In the genomic region with DNA sequence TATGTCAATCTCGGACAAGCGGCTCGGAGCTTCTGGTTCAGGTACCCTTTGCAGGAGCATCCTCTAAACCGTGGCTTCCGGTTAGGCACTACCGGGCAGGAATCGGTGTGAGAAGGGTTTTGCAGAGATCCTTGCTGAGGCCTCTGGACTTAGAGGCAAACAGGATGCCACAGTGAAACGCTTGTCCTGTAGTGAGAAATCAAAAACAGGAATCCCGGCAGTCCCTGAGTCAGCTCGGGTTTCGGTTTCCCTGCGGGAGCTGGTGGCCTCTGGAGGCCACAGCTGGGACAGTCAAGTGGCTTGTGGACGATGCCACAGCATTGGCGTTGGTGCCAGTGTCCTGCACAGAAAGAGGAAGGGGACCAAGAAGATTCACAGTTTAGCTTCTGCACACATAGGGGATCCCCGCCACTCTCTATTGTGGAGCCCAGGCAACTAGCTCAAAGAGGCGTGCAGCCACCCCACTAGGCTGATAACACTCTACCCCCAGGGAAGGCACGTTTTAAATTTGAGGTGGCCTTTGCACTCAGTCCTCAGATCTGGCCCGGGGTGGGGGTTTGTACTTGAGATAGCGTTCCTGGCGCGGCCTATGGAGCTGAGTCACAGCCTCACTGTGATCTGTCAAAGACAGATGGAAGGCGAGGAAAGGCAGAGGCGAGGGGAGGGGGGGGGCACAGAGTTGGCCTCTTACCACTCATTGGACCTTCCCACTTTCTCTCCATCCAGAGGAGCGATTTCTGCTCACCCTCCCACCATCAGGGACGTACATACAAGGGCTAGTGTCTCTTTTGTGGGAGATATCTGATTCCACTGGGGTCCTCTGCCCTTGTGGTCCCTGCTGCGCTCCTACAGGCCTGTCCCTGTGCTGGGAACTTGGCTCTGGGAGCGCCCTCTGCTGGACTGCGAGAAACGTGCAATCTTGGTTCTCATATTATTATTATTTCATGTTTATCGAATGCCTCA, we compare ENCODE assay signal across 8 mouse cellular contexts. TPM values are rescaled to one million over a fixed set of nuclear protein-coding genes. Genes with fewer than 3 reads are reported as not detected.
DNase-seq lines count a peak whose midpoint lies in the region; ATAC-seq and TF ChIP-seq lines count a peak whose summit lies in the region.

No protein-coding gene starts in this region.

- no peak overlapping the region for H3K9ac ChIP-seq in embryonic facial prominence, embryonic 12.5 days
- H3K9ac ChIP-seq in liver, embryonic 14.5 days (replicated peaks): peak overlapping the region; percentile 19

- peak; percentile 97 for TF ChIP-seq CTCF in liver, embryonic 14.5 days (IDR thresholded peaks at IDR 0.05; ENCODE audit: low read depth)

- peak; percentile 41 for TF ChIP-seq EP300 in liver, embryonic 14.5 days (IDR thresholded peaks at IDR 0.05; ENCODE audit: low read depth)

- H3K27ac ChIP-seq in embryonic facial prominence, embryonic 12.5 days: peak overlapping the region; percentile 70
- H3K27ac ChIP-seq in heart, embryonic 10.5 days: peak overlapping the region; percentile 90
- peak overlapping the region; percentile 49 for H3K27ac ChIP-seq in liver, embryonic 14.5 days

- H3K36me3 ChIP-seq in embryonic facial prominence, embryonic 12.5 days: no peaks in the 10 kb centered on the region
- no peaks in the 10 kb centered on the region for H3K36me3 ChIP-seq in heart, embryonic 10.5 days
- H3K36me3 ChIP-seq in liver, embryonic 14.5 days (replicated peaks; ENCODE audit: control insufficient read depth, insufficient read depth, low read depth): no peaks in the 10 kb centered on the region

- DNase-seq in CD4-positive, CD25-positive, alpha-beta regulatory T cell, adult 2 months (ENCODE audit: low read depth, low spot score): peak; percentile 91
- peak; percentile 81 for DNase-seq in adrenal gland, adult 2 months
- peak; percentile 95 for DNase-seq in heart, embryonic 10.5 days (ENCODE audit: low spot score)
- peak; percentile 78 for DNase-seq in kidney, adult 9 months
- peak; percentile 63 to 78 (median 68) for DNase-seq in liver, embryonic 14.5 days (ENCODE audit: low read depth in 3 of 3, low spot score in 3 of 3)
- DNase-seq in neural tube, embryonic 10.5 days (ENCODE audit: extremely low spot score, low spot score): peak; percentile 85
- peak; percentile 66 for DNase-seq in testis, postnatal 14 days (ENCODE audit: low spot score)

- no peaks in the 10 kb centered on the region for H3K9me3 ChIP-seq in embryonic facial prominence, embryonic 12.5 days
- H3K9me3 ChIP-seq in heart, embryonic 10.5 days: no peaks in the 10 kb centered on the region
- no peaks in the 10 kb centered on the region for H3K9me3 ChIP-seq in liver, embryonic 14.5 days (ENCODE audit: control insufficient read depth, low read length)

- H3K4me1 ChIP-seq in embryonic facial prominence, embryonic 12.5 days: peaks cover 48% of the 10 kb centered on the region
- peaks cover 59% of the 10 kb centered on the region for H3K4me1 ChIP-seq in heart, embryonic 10.5 days
- H3K4me1 ChIP-seq in liver, embryonic 14.5 days (replicated peaks; ENCODE audit: control insufficient read depth in 2 of 2, insufficient read depth in 2 of 2, low read length in 1 of 2): peaks cover 13 to 27% of the 10 kb centered on the region in 2 experiments; a peak in 3 of 4 replicates

- H3K27me3 ChIP-seq in embryonic facial prominence, embryonic 12.5 days: peaks cover 39% of the 10 kb centered on the region
- H3K27me3 ChIP-seq in heart, embryonic 10.5 days (ENCODE audit: insufficient read depth, poor library complexity, severe bottlenecking): peaks cover 41% of the 10 kb centered on the region
- H3K27me3 ChIP-seq in liver, embryonic 14.5 days (ENCODE audit: control insufficient read depth, insufficient read depth, low read length): peaks cover 35% of the 10 kb centered on the region

- peak overlapping the region; percentile 1; the same call in 1 of the 2 replicates for H3K4me3 ChIP-seq in embryonic facial prominence, embryonic 12.5 days
- H3K4me3 ChIP-seq in heart, embryonic 10.5 days: peak overlapping the region; percentile 77
- H3K4me3 ChIP-seq in liver, embryonic 14.5 days (ENCODE audit: insufficient read depth in 1 of 2, low read depth in 2 of 2, low read length in 2 of 2): peak overlapping the region; percentile 29 to 61

- peak overlapping the region; percentile 36 for H3K4me2 ChIP-seq in embryonic facial prominence, embryonic 12.5 days (replicated peaks)
- peak overlapping the region; percentile 47 for H3K4me2 ChIP-seq in liver, embryonic 14.5 days (ENCODE audit: low read depth)

- ATAC-seq in embryonic facial prominence, embryonic 12.5 days (ENCODE audit: insufficient number of reproducible peaks, insufficient read depth, low FRiP score, low TSS enrichment): peak; percentile 60; the same call in 1 of the 2 replicates
- ATAC-seq in liver, embryonic 14.5 days (ENCODE audit: insufficient read depth): peak; percentile 84

- WGBS in embryonic facial prominence, embryonic 12.5 days: 5% methylated on average over 30 of the region's 30 CpGs
- 3% methylated on average over 30 of the region's 30 CpGs for WGBS in heart, embryonic 10.5 days
- WGBS in liver, embryonic 14.5 days (ENCODE audit: insufficient replicate concordance): 3% methylated on average over 30 of the region's 30 CpGs

RNA-seq across cellular contexts. Expression of a gene that starts 2.9 kb away (rescaled TPM):
- total RNA-seq in adrenal gland, adult 2 months (2021): 10 to 100 TPM in 1 of 2 experiments, 1 to 10 TPM in 1; 8.8 to 17.7 TPM
- polyA plus RNA-seq in adrenal gland, adult 2 months (2012; rRNA removed): 13.2 and 15.6 TPM in 2 replicates
- polyA plus RNA-seq in embryonic facial prominence, embryonic 12.5 days (2016; fragmentation: Nextera tagmentation; extraction: Ambion mirVana): 5.6 and 7.2 TPM in 2 replicates
- 7.5 and 9.0 TPM in 2 replicates for polyA plus RNA-seq in heart, embryonic 10.5 days (2016; fragmentation: Nextera tagmentation; extraction: Ambion mirVana)
- polyA plus RNA-seq in liver, embryonic 14.5 days (2012; rRNA removed): 1.3 and 1.4 TPM in 2 replicates
- polyA plus RNA-seq in liver, embryonic 14.5 days (2014; fragmentation: Nextera tagmentation; extraction: Ambion mirVana): 1.1 and 1.4 TPM in 2 replicates

RNA-seq across cellular contexts. Expression of a gene that starts 18.7 kb away (rescaled TPM):
- 100 to 1,000 TPM; 179 to 202 TPM for total RNA-seq in adrenal gland, adult 2 months (2021)
- 58.3 and 59.0 TPM in 2 replicates for polyA plus RNA-seq in adrenal gland, adult 2 months (2012; rRNA removed)
- polyA plus RNA-seq in embryonic facial prominence, embryonic 12.5 days (2016; fragmentation: Nextera tagmentation; extraction: Ambion mirVana): 335 and 342 TPM in 2 replicates
- 286 and 333 TPM in 2 replicates for polyA plus RNA-seq in heart, embryonic 10.5 days (2016; fragmentation: Nextera tagmentation; extraction: Ambion mirVana)
- polyA plus RNA-seq in liver, embryonic 14.5 days (2012; rRNA removed): 36.8 and 123 TPM in 2 replicates
- 118 and 129 TPM in 2 replicates for polyA plus RNA-seq in liver, embryonic 14.5 days (2014; fragmentation: Nextera tagmentation; extraction: Ambion mirVana)

RNA-seq across cellular contexts. Expression of a gene that starts 37.4 kb away (rescaled TPM):
- total RNA-seq in adrenal gland, adult 2 months (2021): 10 to 100 TPM; 12.7 to 14.6 TPM
- polyA plus RNA-seq in adrenal gland, adult 2 months (2012; rRNA removed): 23.5 and 25.8 TPM in 2 replicates
- 13.9 and 17.4 TPM in 2 replicates for polyA plus RNA-seq in embryonic facial prominence, embryonic 12.5 days (2016; fragmentation: Nextera tagmentation; extraction: Ambion mirVana)
- polyA plus RNA-seq in heart, embryonic 10.5 days (2016; fragmentation: Nextera tagmentation; extraction: Ambion mirVana): 12.6 and 16.5 TPM in 2 replicates
- polyA plus RNA-seq in liver, embryonic 14.5 days (2012; rRNA removed): 5.7 and 6.2 TPM in 2 replicates
- 4.0 and 5.1 TPM in 2 replicates for polyA plus RNA-seq in liver, embryonic 14.5 days (2014; fragmentation: Nextera tagmentation; extraction: Ambion mirVana)

Comparison
In these comparisons a context has a peak if more than half of its experiments do, and no peak if none do; other contexts are left out.
1. Peak in every context shown above with its lines: DNase-seq, ATAC-seq, H3K4me3 ChIP-seq and H3K27ac ChIP-seq.
2. H3K4me3 ChIP-seq: peak in every context shown above with its lines; median percentile 77 in heart, embryonic 10.5 days; 45 in liver, embryonic 14.5 days; 1 in embryonic facial prominence, embryonic 12.5 days.